Mouse (Mus musculus) frontal cortex, adult 2 months (tissue): Measurements from ENCODE around the gene Apol9b. TPM values are rescaled to one million over a fixed set of nuclear protein-coding genes. Genes with fewer than 3 reads are reported as not detected.

ENCODE experiments used
- DNase-seq, 2 experiments: peaks; one replicate each; pipeline ENCODE4 v3.0.0; 2022; ENCODE audit warnings: low spot score in 1 of 2; ENCODE audit errors: extremely low spot score in 1 of 2
- polyA plus RNA-seq: library from polyadenylated mRNA; depleted of rRNA; stranded (reverse); fragments of >200 nt; gene quantifications from 2 replicates; pipeline ENCODE4 v1.2.3, GENCODE M21; 2012

Gene Apol9b
- polyA plus RNA-seq, 1 experiment, result 1.3 TPM

DNA sequence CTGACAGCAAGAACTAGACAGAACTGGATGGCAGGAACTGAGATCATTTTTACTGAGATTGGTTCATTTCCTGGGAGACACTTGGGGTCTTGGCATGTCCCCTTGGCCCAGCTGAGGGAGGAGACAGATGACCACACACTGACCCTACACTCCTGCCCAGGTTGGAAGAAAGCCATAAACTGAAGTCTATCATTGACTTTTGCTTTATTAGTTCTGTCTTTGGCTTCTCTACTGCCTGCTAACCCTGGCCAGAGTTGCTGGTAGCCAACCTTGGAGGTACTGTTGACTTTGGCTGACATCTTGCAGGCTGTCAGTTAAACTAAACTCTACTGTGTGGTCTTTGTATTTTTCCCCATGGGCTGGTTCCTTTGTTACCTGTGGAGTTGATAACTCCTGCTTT lies 16.2 kb downstream of the Apol9b start:
- no peak for DNase-seq

DNA sequence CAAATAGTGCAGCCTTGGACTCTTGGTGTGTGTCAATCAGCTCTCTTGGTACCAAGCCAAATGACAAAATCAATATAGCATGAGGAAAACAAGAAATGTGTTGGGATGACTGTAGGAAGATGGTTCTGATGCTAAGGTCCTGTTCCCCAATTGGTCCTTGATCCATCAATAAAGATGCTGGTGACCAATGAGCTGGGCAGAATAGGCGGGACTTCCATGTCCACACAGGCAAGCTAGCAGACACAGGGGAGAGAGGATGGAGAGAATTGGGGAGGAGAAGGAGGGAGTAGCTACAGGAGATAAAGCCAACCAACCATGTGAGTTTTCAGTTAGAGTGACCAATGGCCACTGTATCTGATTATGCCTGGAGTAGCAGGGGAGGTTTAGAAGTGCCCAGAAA lies 17.5 kb downstream of the Apol9b start:
- no peak for DNase-seq

DNA sequence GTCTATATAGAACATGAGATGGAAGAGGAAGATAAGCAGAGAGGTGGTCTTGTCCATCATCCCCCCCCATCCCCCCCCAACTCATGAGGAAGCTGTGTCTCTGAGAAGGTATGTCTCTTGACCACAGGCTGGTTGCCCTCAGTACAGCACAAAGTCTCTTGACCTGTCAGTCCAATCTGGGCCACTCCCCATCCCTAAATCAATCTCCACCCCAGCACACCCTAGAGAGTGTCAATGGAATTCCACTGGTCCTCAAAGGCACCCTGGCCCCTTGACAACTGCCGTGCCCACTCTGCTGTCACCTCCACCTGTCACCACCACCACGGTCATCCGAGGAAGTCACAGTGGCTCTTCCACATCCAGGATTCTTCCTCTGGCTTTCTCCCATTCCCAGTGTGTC lies 19.6 kb downstream of the Apol9b start:
- DNase-seq, result no peak

DNA sequence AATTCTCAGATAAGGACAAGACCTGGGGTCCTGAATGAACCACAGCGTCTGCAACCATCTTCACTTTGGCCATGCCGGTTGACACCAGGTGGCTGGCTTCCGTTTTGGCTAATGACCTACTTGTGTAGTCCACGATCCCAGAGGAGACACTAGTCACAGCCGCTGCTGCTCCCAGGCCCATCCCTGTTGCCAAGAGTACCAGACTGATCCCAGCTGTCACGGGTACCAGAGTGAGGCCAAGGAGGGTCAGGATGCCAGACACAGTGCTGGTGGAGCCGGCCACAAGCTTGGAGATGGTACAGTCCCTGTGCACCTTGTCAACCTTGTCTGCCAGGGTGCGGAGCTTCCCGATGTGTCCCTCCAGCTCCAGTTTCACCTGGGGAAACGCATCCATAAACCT lies 20.9 kb downstream of the Apol9b start:
- DNase-seq, result no peak

DNA sequence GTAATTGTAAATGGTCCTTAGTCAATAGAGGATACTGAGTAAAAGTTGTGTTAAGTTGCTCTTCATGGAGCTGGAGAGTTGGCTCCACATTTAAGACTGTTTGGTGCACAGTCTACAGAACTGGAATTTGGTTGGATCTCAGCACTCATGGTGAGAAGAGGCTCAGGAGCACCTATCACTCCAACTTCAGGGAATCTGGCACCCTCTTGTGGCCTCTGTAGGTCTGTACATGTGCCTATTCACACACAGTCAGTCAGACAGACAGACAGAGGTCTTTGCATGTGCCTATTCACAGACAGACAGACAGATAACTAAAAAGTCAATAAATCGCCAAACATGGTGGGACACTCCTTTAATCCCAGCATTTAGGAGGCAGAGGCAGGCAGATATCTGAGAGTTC lies 21.6 kb downstream of the Apol9b start:
- peak in 1 of 2 experiments; percentile 62 for DNase-seq

DNA sequence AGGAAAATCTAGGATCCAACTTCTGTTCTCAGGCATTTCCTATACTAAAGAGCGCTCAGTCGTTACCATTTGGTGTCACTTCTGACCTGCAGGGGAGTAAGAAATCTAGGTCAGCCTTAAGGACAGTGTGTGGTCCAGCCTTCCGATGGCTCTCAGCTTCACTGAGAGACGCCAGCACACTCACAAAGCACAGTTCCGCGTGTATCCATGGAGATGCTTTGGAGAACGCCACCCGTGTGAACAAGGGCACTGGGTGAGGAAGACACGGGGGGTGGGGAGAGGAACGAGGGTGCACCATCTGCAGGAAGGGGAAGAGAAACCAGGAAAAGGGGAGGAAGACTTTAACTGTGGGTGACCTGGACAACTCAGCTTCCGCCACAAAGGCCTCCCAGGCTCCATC lies 23.6 kb downstream of the Apol9b start:
- DNase-seq, result no peak

DNA sequence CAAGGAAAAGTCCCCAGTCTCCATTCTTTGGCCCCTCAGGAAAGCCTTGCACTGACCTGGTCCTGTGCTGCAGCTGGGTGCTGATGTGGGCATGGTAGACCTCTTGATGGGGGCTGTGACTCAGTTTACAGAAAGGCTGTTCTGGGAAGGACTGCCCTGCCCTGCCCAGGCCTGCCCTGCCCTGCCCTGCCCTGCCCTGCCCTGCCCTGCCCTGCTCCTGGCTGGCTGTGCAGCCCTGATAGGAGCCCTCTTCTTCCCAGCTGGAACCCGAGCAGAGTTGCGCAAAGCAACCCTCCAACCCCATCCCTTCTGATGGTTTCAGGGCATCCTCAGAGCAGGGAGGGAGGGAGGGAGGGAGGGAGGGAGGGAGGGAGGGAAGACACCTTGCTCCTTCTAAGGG lies 26.3 kb downstream of the Apol9b start:
- DNase-seq, result no peak

DNA sequence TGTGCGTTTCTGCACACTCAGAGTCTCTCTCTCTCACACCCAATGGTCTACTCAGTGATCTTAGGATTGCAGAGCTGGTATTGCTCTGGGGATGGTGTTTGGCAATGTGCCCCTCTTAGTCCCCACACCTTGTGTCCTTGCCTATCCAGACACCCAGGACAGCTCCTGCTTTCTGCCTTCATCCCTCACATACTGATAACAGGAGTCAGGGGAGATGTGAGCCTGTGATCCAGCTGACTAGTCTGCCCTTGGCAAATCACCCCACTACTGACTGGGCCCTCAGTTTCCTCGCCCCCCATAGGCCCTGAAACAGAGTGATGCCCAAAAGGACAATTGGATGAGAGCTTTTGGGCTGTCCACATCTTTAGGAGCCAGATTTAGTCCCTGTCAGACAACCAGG lies 27.2 kb downstream of the Apol9b start:
- DNase-seq, result no peak

DNA sequence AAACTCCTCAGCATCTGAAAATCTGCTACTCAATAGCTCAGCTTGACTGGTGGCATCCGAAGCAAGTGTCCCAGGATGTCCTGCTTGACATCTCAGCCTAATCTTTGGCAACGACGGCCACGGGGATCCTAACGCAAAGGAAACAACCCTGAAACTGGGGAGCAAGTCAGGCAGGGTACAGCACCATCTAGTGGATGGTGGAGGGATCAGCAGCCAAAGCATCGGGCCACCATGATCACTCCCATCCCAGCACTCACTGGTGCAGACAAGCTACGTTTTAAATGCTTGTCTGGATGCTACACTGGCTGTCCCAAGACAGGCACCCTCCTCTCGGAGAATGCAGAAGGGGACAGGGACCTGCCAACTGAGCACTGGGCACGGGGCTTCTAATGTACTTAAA lies 28.0 kb downstream of the Apol9b start, which contains the start of gene Apol8:
Gene Apol8 (minus strand): TSS at position 156 of the 400 bp plus-strand sequence.
- peak in 1 of 2 experiments; percentile 84 for DNase-seq

DNA sequence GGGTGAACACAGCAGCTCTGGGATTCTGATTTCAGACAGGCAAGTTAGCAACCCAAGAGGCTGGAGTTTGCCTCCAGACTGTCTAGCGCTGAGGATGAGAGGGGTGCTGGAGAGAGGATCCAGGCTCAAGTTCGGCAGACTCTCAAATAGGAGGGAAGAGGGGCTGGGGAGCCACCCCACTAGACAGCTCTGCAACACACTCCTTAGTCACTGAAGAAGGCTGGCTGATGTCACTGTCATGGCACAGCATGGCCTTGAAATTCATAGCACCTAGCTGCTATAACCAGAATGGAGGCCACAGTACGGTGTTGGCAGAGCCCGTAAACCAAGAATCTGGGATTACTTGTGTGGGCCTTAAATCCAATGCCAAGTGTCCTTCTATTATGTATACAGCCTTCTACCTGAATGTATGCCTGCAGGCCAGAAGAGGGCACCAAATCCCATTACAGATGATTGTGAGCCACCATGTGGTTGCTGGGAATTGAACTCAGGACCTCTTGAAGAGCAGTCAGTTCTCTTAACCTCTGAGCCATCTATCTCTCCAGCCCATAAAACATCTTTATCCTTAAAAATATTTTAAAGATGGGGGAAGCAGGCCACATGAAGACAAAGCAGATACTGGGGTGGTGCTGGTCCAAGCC lies 28.9 kb downstream of the Apol9b start:
- DNase-seq, result no peak

DNA sequence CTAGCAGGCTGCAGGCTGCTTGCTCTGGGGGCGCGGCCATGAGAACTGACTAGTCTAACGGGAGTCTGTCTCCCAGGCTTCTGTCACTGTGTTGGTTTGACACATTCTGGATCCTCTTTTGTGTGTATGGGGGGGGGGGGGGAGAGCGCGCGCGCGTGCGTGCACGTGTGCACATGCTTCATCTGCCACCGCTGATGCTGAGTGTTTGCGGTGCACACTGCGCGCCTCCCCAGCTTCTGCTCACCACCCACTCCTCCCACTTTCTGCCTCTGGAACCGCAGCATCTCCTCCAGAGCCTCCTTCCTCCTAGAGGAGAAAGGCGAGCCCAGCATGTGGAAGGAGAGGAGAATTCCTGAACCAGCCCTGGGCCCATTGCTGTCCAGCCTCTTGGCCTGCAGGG lies 31.2 kb downstream of the Apol9b start:
- no peak for DNase-seq

DNA sequence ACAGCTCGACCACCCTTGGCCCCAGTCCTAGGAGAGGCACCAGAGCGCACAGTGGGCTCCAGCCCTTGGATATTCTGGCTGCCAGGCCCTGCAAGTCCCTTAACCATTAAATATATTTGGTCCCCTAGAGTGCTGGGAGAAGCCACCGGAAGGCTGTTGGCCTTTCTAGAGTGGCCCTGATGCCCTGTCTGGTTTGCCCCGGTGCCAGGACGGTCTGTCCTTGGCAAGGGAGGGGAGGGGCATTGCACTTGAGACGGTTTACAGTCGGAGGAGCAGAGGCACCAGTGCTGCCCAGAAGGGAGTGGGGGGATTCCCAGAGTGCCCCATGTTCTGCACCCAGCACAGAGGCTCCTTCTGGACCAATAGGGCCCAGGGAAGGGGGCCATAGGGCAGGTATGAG lies 32.2 kb downstream of the Apol9b start:
- DNase-seq, result no peak

DNA sequence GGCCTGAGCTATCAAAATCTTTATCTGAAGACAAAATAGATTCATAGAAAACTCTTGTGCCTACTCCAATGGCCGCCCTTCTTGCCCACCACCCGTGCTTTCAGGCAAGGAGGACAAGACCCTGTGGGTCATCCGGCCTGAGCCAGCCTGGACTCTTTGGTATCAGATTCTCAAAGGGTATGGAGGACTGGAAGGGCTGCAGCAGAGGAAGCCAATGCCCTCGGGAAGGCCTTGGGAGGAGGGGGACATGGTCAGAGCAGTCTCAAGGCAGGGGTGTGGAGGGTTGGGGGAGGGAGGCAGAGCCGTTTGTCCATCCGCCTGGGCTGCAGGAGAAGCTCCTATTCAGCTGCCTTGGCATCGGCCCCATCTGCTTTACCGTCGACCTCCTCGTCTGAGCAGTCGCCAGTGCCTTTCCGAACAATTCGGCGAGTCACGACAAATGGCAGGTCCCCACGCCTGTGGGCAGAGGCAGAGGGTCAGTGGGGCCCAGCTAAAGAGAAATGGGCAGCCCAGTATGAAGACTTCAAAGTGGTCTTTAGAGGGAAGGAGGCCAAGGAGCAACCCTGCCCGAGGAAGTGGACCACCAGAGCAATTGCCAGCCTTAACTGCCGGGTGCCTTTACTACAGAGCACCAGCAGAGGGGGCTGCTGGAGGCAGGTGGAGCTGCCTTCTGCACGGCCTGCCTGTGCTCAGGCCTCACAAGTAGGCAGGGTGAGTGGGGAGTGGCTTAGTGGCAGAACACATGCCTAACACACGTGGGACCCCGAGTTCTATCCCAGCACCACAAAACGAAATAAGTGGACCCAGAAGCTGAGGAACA lies 32.9 kb downstream of the Apol9b start:
- peak in 1 of 2 experiments; percentile 60 for DNase-seq

DNA sequence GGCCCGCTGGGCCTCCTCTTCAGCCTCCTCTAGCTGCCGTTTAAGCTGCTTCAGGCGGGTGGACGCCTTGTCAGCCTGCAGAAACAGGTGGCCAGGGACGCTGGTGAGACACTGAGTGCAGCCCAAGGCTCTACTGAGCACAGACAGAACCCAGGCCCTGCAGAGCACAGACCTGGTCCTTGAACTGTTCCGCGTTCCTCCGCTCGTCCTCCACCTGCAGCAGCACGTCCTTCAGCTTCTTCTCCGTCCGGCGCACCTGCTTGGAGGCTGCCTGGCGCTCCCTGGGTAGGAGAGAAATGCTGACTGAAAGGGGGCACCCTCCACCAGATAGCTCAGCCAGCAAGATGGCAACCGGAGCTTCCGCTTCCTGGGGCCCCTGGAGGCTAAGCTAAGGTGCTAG lies 34.2 kb downstream of the Apol9b start:
- DNase-seq, result no peak

DNA sequence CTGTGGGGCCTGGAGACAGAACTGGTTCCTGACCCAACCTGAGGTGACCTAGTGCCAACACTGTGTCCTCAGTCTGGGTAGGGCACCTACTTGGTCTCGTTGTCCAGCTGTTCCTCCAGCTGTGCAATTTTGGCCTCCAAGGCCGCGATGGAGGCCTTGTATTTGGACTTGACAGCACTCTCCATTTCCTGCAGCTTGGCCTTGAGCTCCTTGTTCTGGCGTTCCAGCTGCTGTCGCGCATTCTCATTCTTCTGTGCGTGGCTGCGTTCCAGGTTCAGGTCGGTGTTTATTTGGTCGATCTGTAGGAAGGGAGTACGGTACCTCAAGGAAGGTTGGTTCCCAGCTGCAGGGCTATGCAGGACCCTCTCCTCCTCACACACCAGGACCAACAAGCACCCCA lies 34.9 kb downstream of the Apol9b start:
- no peak for DNase-seq

DNA sequence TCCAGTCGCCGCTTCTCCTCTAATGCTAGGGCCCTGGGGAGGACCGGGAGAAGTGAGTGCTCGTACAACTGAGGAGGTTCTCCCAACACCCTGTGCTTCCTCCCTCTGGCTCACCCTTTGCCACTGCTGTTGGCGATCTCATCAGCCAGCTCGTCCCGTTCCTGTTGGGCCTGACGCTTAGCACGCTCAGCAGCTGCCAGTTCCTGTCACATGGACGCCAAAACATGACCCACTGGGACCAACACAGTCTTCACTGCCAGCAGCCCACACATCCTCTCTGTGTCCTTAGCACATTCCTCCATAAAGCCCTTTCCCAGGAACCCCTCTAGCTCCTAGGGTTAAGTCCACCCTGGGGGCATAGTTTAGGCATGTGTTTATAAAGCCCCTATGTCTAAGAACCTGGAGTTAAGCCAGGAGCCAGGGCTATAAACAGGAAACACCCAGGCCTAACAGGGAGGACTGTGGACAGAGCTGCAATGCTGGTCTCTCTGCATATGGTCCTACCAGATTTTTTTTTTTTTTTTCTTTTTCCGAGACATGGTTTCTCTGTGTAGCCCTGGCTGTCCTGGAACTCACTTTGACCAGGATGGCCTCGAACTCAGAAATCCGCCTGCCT lies 35.7 kb downstream of the Apol9b start:
- no peak for DNase-seq

DNA sequence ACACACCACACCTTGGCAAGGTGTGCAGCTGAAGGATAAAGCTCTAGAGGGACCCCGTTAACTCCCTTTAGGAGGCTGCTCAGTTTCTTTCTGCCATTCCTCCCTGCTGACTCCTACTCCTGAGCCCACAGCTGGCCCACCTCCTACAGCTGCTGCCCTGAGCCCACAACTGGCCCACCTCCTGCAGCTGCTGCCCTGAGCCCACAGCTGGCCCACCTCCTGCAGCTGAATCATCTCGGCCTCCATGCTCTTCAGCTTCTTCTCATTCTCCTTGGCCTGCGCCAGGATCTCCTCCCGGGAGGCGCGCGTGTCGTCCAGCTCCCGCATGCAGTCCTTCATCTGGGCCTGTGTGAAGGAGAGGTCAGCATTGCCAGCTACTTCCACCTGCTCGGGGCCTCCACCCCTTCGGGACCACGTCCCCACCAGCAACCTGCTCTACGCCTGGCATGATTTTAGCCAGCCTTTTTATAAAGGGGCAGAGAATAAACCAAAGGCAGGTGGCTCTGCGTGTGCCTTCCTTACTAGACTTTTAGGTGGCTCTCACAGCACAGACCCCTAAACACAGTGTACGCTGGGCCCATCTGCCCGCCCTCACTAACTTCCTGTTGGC lies 36.8 kb downstream of the Apol9b start:
- no peak for DNase-seq

DNA sequence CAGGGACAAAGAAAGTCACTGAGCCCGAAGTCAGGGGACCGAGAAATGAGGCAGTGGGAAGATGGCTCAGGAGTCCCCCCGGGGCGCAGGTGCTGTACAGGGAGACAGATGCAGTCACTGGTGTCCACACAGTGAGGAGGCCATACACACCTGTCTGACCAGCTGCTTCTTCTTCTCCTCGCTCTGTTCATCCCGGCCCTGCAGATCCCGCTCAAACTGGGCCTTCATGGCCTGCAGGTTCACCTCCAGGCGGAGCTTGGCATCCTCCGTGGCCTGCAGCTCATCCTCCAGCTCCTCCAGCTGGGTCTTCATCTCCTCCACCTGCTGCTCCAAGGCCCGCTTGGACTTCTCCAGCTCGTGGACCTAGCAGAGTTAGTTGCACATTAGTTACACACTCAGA lies 38.1 kb downstream of the Apol9b start:
- DNase-seq, result no peak

DNA sequence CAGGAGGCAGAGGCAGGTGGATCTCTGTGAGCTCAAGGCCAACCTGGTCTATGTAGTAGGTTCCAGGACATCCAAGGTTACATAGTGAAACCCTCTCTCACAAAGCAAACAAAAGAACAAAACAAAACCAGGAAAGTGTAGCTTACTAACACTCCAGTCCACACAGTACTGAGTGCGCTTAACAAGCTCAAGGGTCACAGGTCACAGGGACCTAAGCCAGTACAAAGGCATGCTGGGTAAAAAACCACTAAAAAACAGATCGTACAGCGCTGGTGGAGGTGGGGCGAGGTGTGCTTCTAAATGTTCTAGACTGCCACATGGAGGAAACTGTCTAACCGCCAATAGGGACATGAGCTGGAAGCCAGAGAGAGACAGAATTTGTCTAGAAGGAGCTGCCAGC lies 41.5 kb downstream of the Apol9b start:
- no peak for DNase-seq

DNA sequence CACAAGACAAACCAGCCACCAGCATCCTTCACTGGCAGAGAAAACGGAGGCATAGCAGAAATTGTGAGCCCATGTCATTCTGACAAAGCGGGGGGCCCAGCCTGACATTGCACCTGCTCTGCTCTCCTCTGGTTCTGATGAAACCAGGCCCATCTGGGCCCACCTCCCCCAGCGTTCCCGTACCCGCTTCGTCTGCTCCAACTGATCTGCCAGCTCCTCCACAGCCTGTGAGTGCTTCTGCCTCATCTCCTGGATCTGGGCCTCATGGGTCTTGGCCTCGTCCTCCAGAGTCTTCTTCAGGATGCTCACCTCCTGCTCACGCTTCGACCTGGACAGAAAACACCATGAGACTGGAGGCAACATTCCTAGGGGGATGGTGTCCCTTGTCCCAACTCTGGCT lies 42.1 kb downstream of the Apol9b start:
- DNase-seq, result no peak
